Mouse (Mus musculus) thymus, postnatal 36 days (tissue): ENCODE results near the gene Khdrbs1.
"Not testable (repeated sequence)": the region's sequence is repeated elsewhere in the genome, so short reads cannot be mapped to it uniquely, and the experiment has no call there.

Experiments
- DNase-seq, 2 experiments: peaks; one replicate each; pipeline ENCODE4 v3.0.0; 2022; ENCODE audit warnings: mixed read lengths in 2 of 2

Gene Khdrbs1

GRCm38 (mm10) chr4:129743010-129743390, 897 bp upstream of the Khdrbs1 start:
- peak in 1 of 2 experiments; percentile 31 for DNase-seq

GRCm38 (mm10) chr4:129741974-129742231, 200 bp downstream of the Khdrbs1 start:
- no peak for DNase-seq

GRCm38 (mm10) chr4:129741251-129741973, 691 bp downstream of the Khdrbs1 start:
- DNase-seq = peak in 1 of 2 experiments; percentile 46

GRCm38 (mm10) chr4:129739111-129739645, 2.9 kb downstream of the Khdrbs1 start:
- DNase-seq = no peak

- no peak for DNase-seq
These were observed 5.9 kb downstream of the Khdrbs1 start for GRCm38 (mm10) chr4:129736173-129736572.

- DNase-seq = not testable (repeated sequence)
These were observed 6.6 kb downstream of the Khdrbs1 start for GRCm38 (mm10) chr4:129735485-129735884.

GRCm38 (mm10) chr4:129731423-129731822, 10.7 kb downstream of the Khdrbs1 start:
- no peak for DNase-seq

- no peak for DNase-seq
These were observed 25.8 kb downstream of the Khdrbs1 start for GRCm38 (mm10) chr4:129716310-129716709.

- no peak for DNase-seq
These were observed 32.5 kb downstream of the Khdrbs1 start for GRCm38 (mm10) chr4:129709486-129710129.

GRCm38 (mm10) chr4:129706750-129707149, 35.4 kb downstream of the Khdrbs1 start:
- DNase-seq = no peak

- peak in 1 of 2 experiments; percentile 37 for DNase-seq
These were observed 39.6 kb downstream of the Khdrbs1 start for GRCm38 (mm10) chr4:129702454-129702853.

GRCm38 (mm10) chr4:129701503-129702377, 40.4 kb downstream of the Khdrbs1 start:
- peak; percentile 78 to 83 for DNase-seq

- DNase-seq = not testable (repeated sequence)
These were observed 41.4 kb downstream of the Khdrbs1 start for GRCm38 (mm10) chr4:129700661-129701060.

- no peak for DNase-seq
These were observed 41.9 kb downstream of the Khdrbs1 start for GRCm38 (mm10) chr4:129700216-129700615.

- no peak for DNase-seq
These were observed 44.9 kb downstream of the Khdrbs1 start for GRCm38 (mm10) chr4:129697191-129697590.

GRCm38 (mm10) chr4:129696158-129696985, 45.7 kb downstream of the Khdrbs1 start, which contains the start of gene Tmem39b:
Gene Tmem39b, minus strand, starts transcription at chr4:129696838.
- DNase-seq = peak; percentile 86 to 90

- no peak for DNase-seq
These were observed 46.3 kb downstream of the Khdrbs1 start for GRCm38 (mm10) chr4:129695815-129696157.

- DNase-seq = no peak
These were observed 57.6 kb downstream of the Khdrbs1 start for GRCm38 (mm10) chr4:129684531-129684930.

- DNase-seq = no peak
These were observed 58.1 kb downstream of the Khdrbs1 start for GRCm38 (mm10) chr4:129683901-129684493.

- no peak for DNase-seq
These were observed 60.3 kb downstream of the Khdrbs1 start for GRCm38 (mm10) chr4:129681837-129682236.

GRCm38 (mm10) chr4:129672878-129673449, 69.1 kb downstream of the Khdrbs1 start:
- DNase-seq = no peak
